Mouse (Mus musculus) frontal cortex, adult 2 months (tissue): ENCODE results near the gene Vars2. TPM values are rescaled to one million over a fixed set of nuclear protein-coding genes. Genes with fewer than 3 reads are reported as not detected.

Experiments used
- DNase-seq, 2 experiments: peaks; one replicate each; pipeline ENCODE4 v3.0.0; 2022; ENCODE audit warnings: low spot score in 1 of 2; ENCODE audit errors: extremely low spot score in 1 of 2
- polyA plus RNA-seq: library from polyadenylated mRNA; depleted of rRNA; stranded (reverse); fragments of >200 nt; gene quantifications from 2 replicates; pipeline ENCODE4 v1.2.3, GENCODE M21; 2012

Gene Vars2
- polyA plus RNA-seq, 1 experiment: 36.7 TPM

- DNase-seq: no peak
These were observed 27.9 kb upstream of the Vars2 start for GRCm38 (mm10) chr17:35695289-35695688.

- DNase-seq: no peak
These were observed 26.5 kb upstream of the Vars2 start for GRCm38 (mm10) chr17:35693906-35694305.

- DNase-seq: no peak
These were observed 25.0 kb upstream of the Vars2 start for GRCm38 (mm10) chr17:35692368-35692767.

- no peak for DNase-seq
These were observed 24.4 kb upstream of the Vars2 start for GRCm38 (mm10) chr17:35691811-35692210.

- no peak for DNase-seq
These were observed 22.7 kb upstream of the Vars2 start for GRCm38 (mm10) chr17:35689936-35690645.

GRCm38 (mm10) chr17:35688347-35689175 lies 21.2 kb upstream of the Vars2 start:
- no peak for DNase-seq

- DNase-seq: no peak
These were observed 17.7 kb upstream of the Vars2 start for GRCm38 (mm10) chr17:35685061-35685460.

- no peak for DNase-seq
These were observed 14.6 kb upstream of the Vars2 start for GRCm38 (mm10) chr17:35681986-35682385.

- no peak for DNase-seq
These were observed 13.2 kb upstream of the Vars2 start for GRCm38 (mm10) chr17:35680591-35680990.

- DNase-seq: peak; percentile 94 to 97
These were observed 6.1 kb upstream of the Vars2 start, which contains the start of gene Gtf2h4 for GRCm38 (mm10) chr17:35673416-35674035. Gene Gtf2h4, minus strand, starts transcription at chr17:35673739.

GRCm38 (mm10) chr17:35672527-35672926 lies 5.1 kb upstream of the Vars2 start:
- DNase-seq: no peak

- no peak for DNase-seq
These were observed 4.5 kb upstream of the Vars2 start for GRCm38 (mm10) chr17:35671846-35672245.

- no peak for DNase-seq
These were observed 2.3 kb upstream of the Vars2 start for GRCm38 (mm10) chr17:35669731-35670130.

GRCm38 (mm10) chr17:35666851-35667256 lies 538 bp downstream of the Vars2 start:
- peak; percentile 18 to 27 for DNase-seq

GRCm38 (mm10) chr17:35665957-35666515 lies 1.4 kb downstream of the Vars2 start:
- DNase-seq: peak in 1 of 2 experiments; percentile 53

- no peak for DNase-seq
These were observed 14.3 kb downstream of the Vars2 start for GRCm38 (mm10) chr17:35653086-35653485.

GRCm38 (mm10) chr17:35649429-35649828 lies 18.0 kb downstream of the Vars2 start:
- no peak for DNase-seq

- no peak for DNase-seq
These were observed 23.7 kb downstream of the Vars2 start, which contains the start of gene Mucl3 for GRCm38 (mm10) chr17:35643609-35644236. Gene Mucl3, minus strand, starts transcription at chr17:35643695.

GRCm38 (mm10) chr17:35639352-35639751 lies 28.0 kb downstream of the Vars2 start:
- DNase-seq: no peak

- peak in 1 of 2 experiments; percentile 66 for DNase-seq
These were observed 28.8 kb downstream of the Vars2 start for GRCm38 (mm10) chr17:35638475-35639190.
